Mouse (Mus musculus) liver, postnatal 0 days (tissue): ENCODE results near the gene Bhlha15.

ENCODE experiments used
- CTCF ChIP-seq: sonication (generic); IDR thresholded peaks from 2 replicates; pipeline ENCODE4 v1.5.1; 2016; ENCODE audit warnings: antibody characterized with exemption, low read depth
- EP300 ChIP-seq: IDR thresholded peaks from 2 replicates; pipeline ENCODE4 v1.6.1; 2016; ENCODE audit warnings: antibody characterized with exemption, low read depth, mild to moderate bottlenecking

DNA sequence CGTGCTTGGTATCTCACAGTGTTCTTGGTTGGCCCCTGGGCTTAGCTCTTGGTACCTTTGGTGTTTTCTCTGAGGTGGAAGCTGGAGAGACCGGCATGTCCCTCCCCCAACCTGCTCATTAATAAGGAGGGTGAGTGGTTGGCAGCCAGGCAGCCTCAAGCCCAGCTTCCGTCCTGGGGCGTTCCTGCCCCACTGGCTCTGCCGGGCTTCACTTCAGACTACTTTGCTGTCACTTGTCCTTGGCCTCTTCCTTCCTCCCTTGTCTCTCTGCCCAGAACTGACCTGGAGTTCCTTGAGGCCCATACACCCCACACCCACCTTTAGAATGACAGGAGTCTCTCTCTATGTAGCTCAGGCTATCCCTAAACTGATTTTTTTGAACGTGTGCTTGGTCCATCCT is 2.6 kb downstream of the Bhlha15 start:
- TF ChIP-seq CTCF (no peak), EP300 (no peak)
